Mouse (Mus musculus) embryonic facial prominence, embryonic 15.5 days (tissue): ENCODE data around the gene Ppp1r36. TPM values are rescaled to one million over a fixed set of nuclear protein-coding genes. Genes with fewer than 3 reads are reported as not detected.

Source experiments
- ATAC-seq: fragments of 200-750 bp; cut with Nextera tagmentation; 2 replicates; pipeline ENCODE4 v1.8.0; 2017; ENCODE audit warnings: low read depth, moderate TSS enrichment; ENCODE audit not compliant: insufficient number of reproducible peaks, low FRiP score, low TSS enrichment
- H3K27ac ChIP-seq: fragments of 300-500 bp; sonication (generic); replicated peaks from 2 replicates; pipeline ENCODE4 v1.5.1; 2015; ENCODE audit warnings: mild to moderate bottlenecking, inconsistent platforms
- H3K27me3 ChIP-seq: fragments of 300-500 bp; sonication (generic); 2 replicates; pipeline ENCODE4 v1.6.1; 2015; ENCODE audit warnings: inconsistent platforms
- H3K36me3 ChIP-seq: fragments of 300-500 bp; sonication (generic); 2 replicates; pipeline ENCODE4 v1.6.1; 2015; ENCODE audit warnings: mild to moderate bottlenecking, inconsistent platforms
- H3K4me1 ChIP-seq: fragments of 300-500 bp; sonication (generic); 2 replicates; pipeline ENCODE4 v1.6.1; 2015; ENCODE audit warnings: inconsistent platforms
- H3K4me2 ChIP-seq: fragments of 300-500 bp; sonication (generic); replicated peaks from 2 replicates; pipeline ENCODE4 v1.6.1; 2015; ENCODE audit warnings: mild to moderate bottlenecking, inconsistent platforms
- H3K4me3 ChIP-seq: fragments of 300-500 bp; sonication (generic); replicated peaks from 2 replicates; pipeline ENCODE4 v1.5.1; 2015; ENCODE audit warnings: mild to moderate bottlenecking, inconsistent platforms
- H3K9ac ChIP-seq: fragments of 300-500 bp; sonication (generic); 2 replicates; pipeline ENCODE4 v1.6.1; 2015; ENCODE audit warnings: inconsistent platforms
- H3K9me3 ChIP-seq: fragments of 300-500 bp; sonication (generic); replicated peaks from 2 replicates; pipeline ENCODE4 v1.6.1; 2016; ENCODE audit warnings: inconsistent platforms
- WGBS: fragments of 180-500 bp; shearing (Covaris S2); methylation state at CpG from one replicate; pipeline ENCODE4 v1.1.7; 2015; 5-methylcytosine and 5-hydroxymethylcytosine counted together
- polyA plus RNA-seq: library from polyadenylated mRNA; unstranded; fragments of >200 nt; fragmentation: Nextera tagmentation; extraction: Ambion mirVana; gene quantifications from 2 replicates; pipeline ENCODE4 v1.2.1, GENCODE M21; 2015

The Ppp1r36 gene
- polyA plus RNA-seq, 1 experiment from 2014 or later, result 15.0 TPM

GRCm38 (mm10) chr12:76374911-76375310, 42.4 kb upstream of the Ppp1r36 start:
- Histone ChIP-seq H3K4me3 (no peak overlapping the region), H3K4me2 (no peak overlapping the region), H3K4me1 (peaks cover 31% of the 10 kb centered on the region), H3K36me3 (no peaks in the 10 kb centered on the region), H3K27ac (no peak overlapping the region), H3K27me3 (no peaks in the 10 kb centered on the region), H3K9ac (no peak overlapping the region), H3K9me3 (no peaks in the 10 kb centered on the region)
- WGBS, result 66% methylated on average over 4 of the region's 4 CpGs
- no peak for ATAC-seq

GRCm38 (mm10) chr12:76375506-76375905, 41.8 kb upstream of the Ppp1r36 start:
- H3K4me1 ChIP-seq, result peaks cover 31% of the 10 kb centered on the region
- H3K4me3 ChIP-seq, result no peak overlapping the region
- no peaks in the 10 kb centered on the region for H3K9me3 ChIP-seq
- 82% methylated on average over 3 of the region's 3 CpGs for WGBS
- H3K36me3 ChIP-seq, result no peaks in the 10 kb centered on the region
- H3K9ac ChIP-seq, result no peak overlapping the region
- no peak overlapping the region for H3K27ac ChIP-seq
- no peaks in the 10 kb centered on the region for H3K27me3 ChIP-seq
- no peak overlapping the region for H3K4me2 ChIP-seq
- no peak for ATAC-seq

GRCm38 (mm10) chr12:76376649-76377048, 40.7 kb upstream of the Ppp1r36 start:
- Histone ChIP-seq H3K4me3 (no peak overlapping the region), H3K27me3 (no peaks in the 10 kb centered on the region), H3K9me3 (no peaks in the 10 kb centered on the region), H3K27ac (no peak overlapping the region), H3K9ac (no peak overlapping the region), H3K36me3 (no peaks in the 10 kb centered on the region), H3K4me1 (peaks cover 26% of the 10 kb centered on the region), H3K4me2 (no peak overlapping the region)
- WGBS, result 47% methylated on average over 7 of the region's 7 CpGs
- ATAC-seq, result no peak

- Histone ChIP-seq H3K36me3 (no peaks in the 10 kb centered on the region), H3K4me1 (peaks cover 22% of the 10 kb centered on the region), H3K4me2 (no peak overlapping the region), H3K27me3 (no peaks in the 10 kb centered on the region), H3K9me3 (no peaks in the 10 kb centered on the region), H3K4me3 (no peak overlapping the region), H3K9ac (no peak overlapping the region), H3K27ac (no peak overlapping the region)
- WGBS, result 92% methylated on average over 6 of the region's 6 CpGs
- no peak for ATAC-seq
Observed at GRCm38 (mm10) chr12:76377059-76377458, 40.3 kb upstream of the Ppp1r36 start.

- ATAC-seq, result no peak
- H3K9me3 ChIP-seq, result no peaks in the 10 kb centered on the region
- peaks cover 15% of the 10 kb centered on the region for H3K4me1 ChIP-seq
- no peak overlapping the region for H3K4me3 ChIP-seq
- no peaks in the 10 kb centered on the region for H3K36me3 ChIP-seq
- H3K27me3 ChIP-seq, result no peaks in the 10 kb centered on the region
- 87% methylated on average over 3 of the region's 3 CpGs for WGBS
- H3K4me2 ChIP-seq, result no peak overlapping the region
- H3K27ac ChIP-seq, result no peak overlapping the region
- no peak overlapping the region for H3K9ac ChIP-seq
Observed at GRCm38 (mm10) chr12:76377726-76378125, 39.6 kb upstream of the Ppp1r36 start.

GRCm38 (mm10) chr12:76378556-76378955, 38.8 kb upstream of the Ppp1r36 start:
- H3K27ac ChIP-seq, result no peak overlapping the region
- 70% methylated on average over 5 of the region's 5 CpGs for WGBS

GRCm38 (mm10) chr12:76380151-76380550, 37.2 kb upstream of the Ppp1r36 start:
- WGBS, result 85% methylated on average over 7 of the region's 7 CpGs
- no peaks in the 10 kb centered on the region for H3K36me3 ChIP-seq
- no peak overlapping the region for H3K9ac ChIP-seq
- H3K4me1 ChIP-seq, result peaks cover 8% of the 10 kb centered on the region; the same call in 1 of the 2 replicates
- ATAC-seq, result no peak
- H3K27ac ChIP-seq, result no peak overlapping the region
- H3K9me3 ChIP-seq, result no peaks in the 10 kb centered on the region
- no peak overlapping the region for H3K4me3 ChIP-seq
- H3K4me2 ChIP-seq, result no peak overlapping the region
- no peaks in the 10 kb centered on the region for H3K27me3 ChIP-seq

More at GRCm38 (mm10) chr12:76378556-76378955, 38.8 kb upstream of the Ppp1r36 start:
- no peaks in the 10 kb centered on the region for H3K9me3 ChIP-seq
- no peak overlapping the region for H3K9ac ChIP-seq
- H3K27me3 ChIP-seq, result no peaks in the 10 kb centered on the region
- no peaks in the 10 kb centered on the region for H3K36me3 ChIP-seq
- no peak overlapping the region for H3K4me3 ChIP-seq
- no peak overlapping the region for H3K4me2 ChIP-seq
- peaks cover 11% of the 10 kb centered on the region; the same call in 1 of the 2 replicates for H3K4me1 ChIP-seq
- no peak for ATAC-seq

- Histone ChIP-seq H3K27me3 (no peaks in the 10 kb centered on the region), H3K36me3 (peaks cover 25% of the 10 kb centered on the region), H3K4me3 (no peak overlapping the region), H3K27ac (no peak overlapping the region), H3K4me2 (no peak overlapping the region), H3K4me1 (no peaks in the 10 kb centered on the region), H3K9ac (no peak overlapping the region), H3K9me3 (no peaks in the 10 kb centered on the region)
- ATAC-seq, result no peak
- 85% methylated on average over 8 of the region's 8 CpGs for WGBS
Observed at GRCm38 (mm10) chr12:76385342-76385741, 32.0 kb upstream of the Ppp1r36 start.

GRCm38 (mm10) chr12:76388794-76389193, 28.5 kb upstream of the Ppp1r36 start:
- no peak overlapping the region for H3K27ac ChIP-seq
- no peak overlapping the region for H3K4me2 ChIP-seq
- no peak overlapping the region for H3K4me3 ChIP-seq
- H3K9ac ChIP-seq, result no peak overlapping the region
- H3K9me3 ChIP-seq, result no peaks in the 10 kb centered on the region
- no peak for ATAC-seq
- H3K36me3 ChIP-seq, result peaks cover 25% of the 10 kb centered on the region
- H3K4me1 ChIP-seq, result no peaks in the 10 kb centered on the region
- WGBS, result 80% methylated on average over 11 of the region's 11 CpGs
- H3K27me3 ChIP-seq, result no peaks in the 10 kb centered on the region

GRCm38 (mm10) chr12:76391595-76392271, 25.6 kb upstream of the Ppp1r36 start:
- peaks cover 18% of the 10 kb centered on the region; the same call in 1 of the 2 replicates for H3K36me3 ChIP-seq
- no peaks in the 10 kb centered on the region for H3K9me3 ChIP-seq
- H3K9ac ChIP-seq, result no peak overlapping the region
- 77% methylated on average over 3 of the region's 3 CpGs for WGBS
- H3K27me3 ChIP-seq, result no peaks in the 10 kb centered on the region
- no peak overlapping the region for H3K4me3 ChIP-seq
- no peaks in the 10 kb centered on the region for H3K4me1 ChIP-seq
- no peak for ATAC-seq
- H3K27ac ChIP-seq, result no peak overlapping the region
- no peak overlapping the region for H3K4me2 ChIP-seq

- WGBS, result 79% methylated on average over 5 of the region's 5 CpGs
- no peak overlapping the region for H3K9ac ChIP-seq
- H3K27ac ChIP-seq, result no peak overlapping the region
- H3K27me3 ChIP-seq, result no peaks in the 10 kb centered on the region
- no peak overlapping the region for H3K4me3 ChIP-seq
- H3K4me1 ChIP-seq, result no peaks in the 10 kb centered on the region
- H3K9me3 ChIP-seq, result no peaks in the 10 kb centered on the region
- 0 out of 2 replicates have a peak, but pooled peaks cover 13% of the 10 kb centered on the region for H3K36me3 ChIP-seq
- no peak for ATAC-seq
- no peak overlapping the region for H3K4me2 ChIP-seq
Observed at GRCm38 (mm10) chr12:76392979-76393378, 24.4 kb upstream of the Ppp1r36 start.

GRCm38 (mm10) chr12:76397281-76397680, 20.1 kb upstream of the Ppp1r36 start:
- 81% methylated on average over 5 of the region's 5 CpGs for WGBS
- H3K9me3 ChIP-seq, result no peaks in the 10 kb centered on the region
- H3K36me3 ChIP-seq, result 0 out of 2 replicates have a peak, but pooled peaks cover 6% of the 10 kb centered on the region
- H3K27ac ChIP-seq, result no peak overlapping the region
- no peaks in the 10 kb centered on the region for H3K4me1 ChIP-seq
- H3K4me2 ChIP-seq, result no peak overlapping the region
- no peak overlapping the region for H3K4me3 ChIP-seq
- no peaks in the 10 kb centered on the region for H3K27me3 ChIP-seq
- H3K9ac ChIP-seq, result no peak overlapping the region
- ATAC-seq, result no peak
